Mouse (Mus musculus): Measurements from ENCODE around the gene Atg3. TPM values are rescaled to one million over a fixed set of nuclear protein-coding genes. Genes with fewer than 3 reads are reported as not detected.
A peak's percentile ranks its signal among the peaks of the same experiment; 100 is the strongest.

The Atg3 gene
- polyA plus RNA-seq (2015; fragmentation: Nextera tagmentation; extraction: Ambion mirVana) = 37.0 and 39.1 TPM in 2 replicates

DNA sequence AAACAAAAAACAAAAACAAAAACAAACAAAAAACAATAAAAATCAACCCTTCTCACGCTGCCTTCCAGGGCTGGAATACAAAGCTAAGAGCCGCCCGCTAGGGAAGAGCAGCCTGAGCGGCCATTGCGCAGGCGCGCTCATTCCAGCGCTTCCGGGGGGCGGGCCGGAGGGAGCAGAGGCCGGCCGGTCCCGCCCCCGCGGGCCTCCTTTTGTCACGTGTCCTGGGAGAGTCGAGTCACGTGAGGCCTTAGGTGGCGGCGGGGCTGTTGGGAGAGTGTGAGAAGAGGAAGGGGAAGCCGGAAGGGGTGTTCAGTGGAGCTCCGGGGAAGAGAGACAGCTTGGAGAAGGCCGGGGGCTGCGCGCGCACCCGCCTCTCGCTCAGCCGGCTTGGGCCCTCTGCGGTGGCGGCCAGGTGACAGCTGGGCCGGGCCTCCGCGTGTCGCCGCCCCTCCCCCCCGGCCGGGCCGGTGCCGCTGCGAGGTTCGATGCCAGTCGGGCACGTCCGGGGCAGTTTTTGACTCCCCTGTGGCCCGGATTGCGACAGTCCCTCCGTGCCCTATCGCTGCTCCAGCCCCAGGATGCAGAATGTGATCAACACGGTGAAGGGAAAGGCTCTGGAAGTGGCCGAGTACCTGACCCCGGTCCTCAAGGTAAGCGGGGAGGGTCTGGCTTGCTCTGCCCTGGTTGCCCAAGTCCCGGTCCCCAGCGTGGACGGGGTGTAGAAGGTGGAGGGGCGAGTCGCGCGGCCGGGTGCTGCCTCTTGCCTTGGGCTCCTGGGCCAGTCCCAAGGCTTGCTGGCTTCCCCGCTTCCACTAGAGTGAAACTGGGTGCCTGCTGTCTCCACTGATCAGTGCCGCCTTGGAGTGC, at the start of gene Atg3, which contains the start of gene Slc35a5:
Gene Atg3 (plus strand): TSS at position 264 of the 867 bp plus-strand sequence.
Gene Slc35a5 (minus strand): TSS at position 185 of the 867 bp plus-strand sequence.
- H3K27me3 ChIP-seq = no peaks in the 10 kb centered on the region
- under 1% methylated on average over 59 of the region's 64 CpGs for WGBS
- peak within 1 kb of the TSS; percentile 81 for H3K9ac ChIP-seq
- H3K9me3 ChIP-seq = no peaks in the 10 kb centered on the region
- peak within 1 kb of the TSS; percentile 93 for H3K27ac ChIP-seq
- peaks cover 19% of the 10 kb centered on the region for H3K4me1 ChIP-seq
- H3K36me3 ChIP-seq = peaks cover 9% of the 10 kb centered on the region
- peak within 1 kb of the TSS; percentile 95 for H3K4me3 ChIP-seq
- ATAC-seq (ENCODE audit: borderline replicate concordance, extremely low read depth, low FRiP score, low TSS enrichment) = peak; percentile 98
- peak within 1 kb of the TSS; percentile 81 for H3K4me2 ChIP-seq

DNA sequence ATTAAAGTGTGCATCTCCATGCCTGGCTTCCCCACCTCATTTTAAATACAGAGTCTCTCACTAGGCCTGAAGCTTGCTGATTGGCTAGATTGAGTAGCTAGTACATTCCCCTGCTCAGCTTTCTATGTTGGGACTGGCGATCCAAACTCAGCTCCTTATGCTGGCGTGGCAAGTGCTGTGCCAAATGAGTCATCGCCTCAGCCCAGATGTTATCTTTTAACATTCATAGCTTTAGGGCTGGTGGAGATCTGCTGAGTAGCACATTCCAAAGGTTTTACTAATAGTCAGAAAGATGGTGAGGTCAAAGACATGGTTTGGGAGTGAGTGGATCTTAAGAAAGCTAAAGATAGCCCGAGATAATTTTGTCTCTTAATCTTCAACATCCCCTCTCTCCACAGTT, 48.1 kb upstream of the Atg3 start:
- 19% methylated on average over 4 of the region's 4 CpGs for WGBS
- H3K4me1 ChIP-seq = peaks cover 6% of the 10 kb centered on the region; the same call in 1 of the 2 replicates

DNA sequence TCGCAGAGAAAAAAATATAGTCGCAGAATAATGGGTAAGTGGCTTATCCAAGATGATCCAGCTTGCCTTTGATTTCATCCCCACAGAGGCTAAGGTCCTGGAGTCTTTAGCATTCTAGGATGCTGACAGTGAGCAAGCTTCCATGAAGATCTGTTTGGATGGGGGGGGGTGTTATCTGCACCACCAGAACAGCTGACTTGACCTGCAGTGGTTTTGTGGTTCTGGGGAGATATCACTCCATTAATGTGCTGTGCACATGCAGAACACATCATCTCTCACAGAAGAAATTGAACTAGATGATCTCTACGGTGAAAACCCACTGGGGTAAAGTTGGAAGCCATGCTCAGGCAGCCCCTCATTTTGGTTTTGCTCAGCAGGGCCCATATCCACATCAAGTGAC, 41.4 kb upstream of the Atg3 start:
- no peak overlapping the region for H3K9ac ChIP-seq
- H3K4me3 ChIP-seq = no peak overlapping the region
- H3K27ac ChIP-seq = no peak overlapping the region
- no peaks in the 10 kb centered on the region for H3K9me3 ChIP-seq
- H3K4me2 ChIP-seq = no peak overlapping the region
- H3K27me3 ChIP-seq = no peaks in the 10 kb centered on the region
- H3K4me1 ChIP-seq = peaks cover 7% of the 10 kb centered on the region
- H3K36me3 ChIP-seq = no peaks in the 10 kb centered on the region
- WGBS = 90% methylated on average over 3 of the region's 3 CpGs
- no peak for ATAC-seq (ENCODE audit: borderline replicate concordance, extremely low read depth, low FRiP score, low TSS enrichment)

More for the DNA sequence above, 48.1 kb upstream of the Atg3 start:
- Histone ChIP-seq H3K27ac (0 out of 2 replicates have a peak overlapping the region, but pooled peaks have one; percentile 33), H3K4me2 (no peak overlapping the region), H3K4me3 (no peak overlapping the region), H3K9ac (no peak overlapping the region), H3K36me3 (no peaks in the 10 kb centered on the region), H3K9me3 (no peaks in the 10 kb centered on the region), H3K27me3 (no peaks in the 10 kb centered on the region)
- ATAC-seq (ENCODE audit: borderline replicate concordance, extremely low read depth, low FRiP score, low TSS enrichment) = peak; percentile 81

DNA sequence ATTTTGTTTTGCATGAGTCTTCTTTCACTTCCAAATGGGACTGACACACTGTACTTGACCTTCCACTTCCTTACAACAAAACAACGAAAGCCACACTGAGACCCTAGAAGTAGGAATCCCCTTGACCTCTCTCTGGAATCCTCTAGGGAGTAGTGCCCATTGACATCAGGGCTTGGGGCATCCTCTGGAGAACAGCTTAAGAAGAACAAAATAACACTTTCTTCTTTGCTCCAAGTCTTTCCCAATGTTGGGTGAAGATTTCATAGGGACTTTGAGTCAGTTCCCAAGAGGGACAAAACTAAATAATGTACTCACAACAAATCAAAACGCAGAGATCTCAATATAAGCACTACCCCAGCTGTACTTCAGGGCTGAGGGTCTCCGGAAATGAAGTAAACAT, 39.8 kb upstream of the Atg3 start:
- H3K4me1 ChIP-seq = peaks cover 7% of the 10 kb centered on the region
- no peaks in the 10 kb centered on the region for H3K27me3 ChIP-seq
- 49% methylated on average over 3 of the region's 3 CpGs for WGBS
- H3K4me3 ChIP-seq = no peak overlapping the region
- no peak overlapping the region for H3K9ac ChIP-seq
- H3K4me2 ChIP-seq = no peak overlapping the region
- H3K9me3 ChIP-seq = no peaks in the 10 kb centered on the region
- H3K27ac ChIP-seq = 0 out of 2 replicates have a peak overlapping the region, but pooled peaks have one; percentile 10
- ATAC-seq (ENCODE audit: borderline replicate concordance, extremely low read depth, low FRiP score, low TSS enrichment) = no peak
- H3K36me3 ChIP-seq = 0 out of 2 replicates have a peak, but pooled peaks cover 3% of the 10 kb centered on the region

DNA sequence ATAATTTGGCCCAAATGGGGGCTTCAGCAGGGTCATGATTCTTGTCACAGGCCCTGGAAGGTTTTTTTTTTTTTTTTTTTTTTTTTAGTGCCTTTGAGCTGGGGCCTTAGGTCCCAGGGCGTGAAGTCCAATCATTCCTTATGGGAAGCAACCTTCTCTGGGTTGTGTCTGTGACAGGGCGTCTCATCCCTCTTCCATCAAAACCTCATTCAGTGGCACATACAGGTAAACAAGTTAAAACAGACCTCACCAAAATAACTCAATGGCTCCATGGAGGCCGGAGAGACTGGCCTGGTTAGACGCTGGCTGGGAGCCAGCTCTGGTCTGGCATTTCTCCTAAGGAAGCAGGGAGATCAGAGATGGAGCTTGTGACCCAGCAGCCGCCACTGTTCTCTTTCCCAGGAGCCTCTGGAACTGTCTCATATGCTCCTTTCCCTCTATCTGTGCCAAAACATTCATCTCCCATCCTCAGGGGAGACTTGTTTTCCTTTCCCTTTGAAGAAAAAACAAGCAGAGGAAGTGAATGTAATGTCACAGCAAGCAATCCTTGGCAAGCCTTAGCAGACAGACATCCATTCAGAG, 37.6 kb upstream of the Atg3 start:
- ATAC-seq (ENCODE audit: borderline replicate concordance, extremely low read depth, low FRiP score, low TSS enrichment) = peak; percentile 75

DNA sequence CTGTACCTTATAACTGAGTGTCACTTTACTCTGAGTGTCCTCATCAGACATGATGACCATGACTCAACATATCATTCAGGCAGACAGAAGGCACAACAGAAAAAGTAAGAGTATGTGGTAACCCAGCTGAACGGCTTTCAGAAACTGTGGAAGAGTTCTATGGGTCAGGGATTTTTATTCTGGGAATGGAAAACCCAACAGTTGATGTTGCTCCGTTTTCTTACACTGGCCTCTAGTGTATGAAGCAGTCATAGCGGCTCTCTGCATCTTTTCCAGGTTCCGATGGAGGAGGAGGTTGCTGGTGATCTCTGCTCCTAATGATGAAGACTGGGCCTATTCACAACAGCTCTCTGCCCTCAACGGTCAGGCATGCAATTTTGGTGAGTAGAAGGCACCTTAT, 36.0 kb upstream of the Atg3 start:
- no peak overlapping the region for H3K27ac ChIP-seq
- 62% methylated on average over 5 of the region's 5 CpGs for WGBS
- peaks cover 7% of the 10 kb centered on the region for H3K4me1 ChIP-seq
- no peak overlapping the region for H3K9ac ChIP-seq
- no peak overlapping the region for H3K4me2 ChIP-seq
- no peaks in the 10 kb centered on the region for H3K9me3 ChIP-seq
- H3K36me3 ChIP-seq = peaks cover 6% of the 10 kb centered on the region; the same call in 1 of the 2 replicates
- H3K4me3 ChIP-seq = no peak overlapping the region
- H3K27me3 ChIP-seq = no peaks in the 10 kb centered on the region
- ATAC-seq (ENCODE audit: borderline replicate concordance, extremely low read depth, low FRiP score, low TSS enrichment) = no peak

More for the DNA sequence above, 37.6 kb upstream of the Atg3 start:
- no peaks in the 10 kb centered on the region for H3K27me3 ChIP-seq
- H3K4me2 ChIP-seq = no peak overlapping the region
- H3K4me1 ChIP-seq = peaks cover 7% of the 10 kb centered on the region
- peak overlapping the region; percentile 60 for H3K27ac ChIP-seq
- no peak overlapping the region for H3K4me3 ChIP-seq
- H3K36me3 ChIP-seq = 0 out of 2 replicates have a peak, but pooled peaks cover 3% of the 10 kb centered on the region
- H3K9me3 ChIP-seq = no peaks in the 10 kb centered on the region
- H3K9ac ChIP-seq = no peak overlapping the region
- 41% methylated on average over 5 of the region's 5 CpGs for WGBS

DNA sequence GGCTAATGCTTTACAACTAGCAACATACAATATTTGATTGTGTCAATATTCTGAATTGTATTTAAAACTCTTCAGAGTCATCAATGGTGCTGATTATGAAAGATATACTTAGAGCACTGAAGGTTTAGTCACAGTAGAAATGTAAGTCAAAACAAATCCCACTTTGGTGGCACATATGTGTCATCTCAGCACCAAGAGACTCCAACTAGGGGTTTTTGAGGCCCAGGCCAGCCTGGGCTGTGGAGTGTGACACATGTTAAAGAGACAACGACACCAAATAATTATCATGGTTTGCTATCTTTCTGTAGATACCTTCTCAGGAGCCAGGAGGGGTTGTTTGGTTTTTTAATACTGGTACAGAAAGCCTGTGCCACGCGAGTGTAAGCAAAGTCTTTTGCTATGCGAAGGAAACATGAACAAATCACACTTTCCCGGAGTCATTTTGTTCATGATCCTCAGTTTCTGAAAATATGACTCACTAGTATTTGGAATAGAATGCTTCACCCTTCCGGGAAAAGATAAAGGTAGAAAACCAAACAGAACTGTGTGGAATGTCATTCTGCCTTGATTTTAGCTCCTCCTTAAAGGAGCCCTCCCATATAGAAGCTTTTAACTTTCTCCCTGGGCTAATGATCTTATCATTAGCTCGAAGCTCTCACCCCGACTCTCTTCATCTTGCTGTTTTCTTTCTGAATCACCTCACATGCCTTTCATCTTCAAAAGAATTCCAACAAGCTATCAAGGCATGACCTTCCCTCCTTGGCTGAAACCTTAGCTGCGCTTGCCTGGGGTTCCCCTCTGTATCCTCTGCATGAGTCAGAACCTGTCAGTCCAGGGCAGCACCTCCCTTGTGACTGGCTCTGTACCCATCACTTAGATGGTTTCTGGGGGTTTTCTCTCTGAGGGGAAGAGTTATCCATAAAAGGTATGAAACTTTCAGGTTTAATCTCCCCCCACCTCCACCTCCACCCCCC, 34.1 kb upstream of the Atg3 start:
- no peak overlapping the region for H3K4me3 ChIP-seq
- H3K9ac ChIP-seq = no peak overlapping the region
- 0 out of 2 replicates have a peak, but pooled peaks have one; percentile 74 for ATAC-seq (ENCODE audit: borderline replicate concordance, extremely low read depth, low FRiP score, low TSS enrichment)
- 39% methylated on average over 9 of the region's 9 CpGs for WGBS
- no peak overlapping the region for H3K27ac ChIP-seq
- H3K9me3 ChIP-seq = no peaks in the 10 kb centered on the region
- H3K4me1 ChIP-seq = peaks cover 7% of the 10 kb centered on the region
- peaks cover 6% of the 10 kb centered on the region; the same call in 1 of the 2 replicates for H3K36me3 ChIP-seq
- no peaks in the 10 kb centered on the region for H3K27me3 ChIP-seq
- H3K4me2 ChIP-seq = no peak overlapping the region

DNA sequence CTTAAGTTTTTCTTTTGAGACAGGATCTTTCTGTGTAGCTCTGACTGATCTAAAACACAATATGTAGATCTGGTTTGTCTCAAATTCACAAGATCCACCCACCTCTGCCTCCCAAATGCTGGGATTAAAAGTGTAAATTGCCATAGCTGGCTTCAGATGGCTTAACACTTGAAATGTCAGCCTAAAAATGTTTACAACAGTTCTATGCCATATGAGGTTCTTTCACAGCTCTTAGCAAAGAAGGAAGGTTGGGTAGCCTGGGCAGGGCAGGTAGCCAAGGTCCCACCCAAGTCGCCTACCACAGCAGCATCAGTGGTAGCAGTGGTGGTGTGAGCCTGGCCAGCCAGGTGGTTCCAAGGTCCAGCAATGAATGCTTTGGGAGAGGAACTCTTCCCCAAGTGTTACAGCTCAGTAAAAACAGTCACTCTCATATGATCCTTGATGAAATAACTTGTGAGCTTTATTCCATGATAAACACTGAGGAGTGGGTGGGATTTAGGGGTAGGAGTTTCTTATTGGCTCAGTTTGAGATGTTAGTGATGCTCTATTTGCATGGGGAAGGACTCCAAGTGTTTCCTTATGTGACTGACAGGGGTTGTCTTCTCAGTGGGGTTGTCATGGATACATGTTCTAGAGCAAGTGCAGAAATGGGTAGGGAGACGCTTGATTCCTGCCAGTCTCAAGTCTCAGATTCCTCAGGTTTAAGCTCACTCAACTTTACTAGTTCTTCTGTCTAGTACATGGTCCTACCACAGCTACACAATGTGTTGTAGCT, 30.5 kb upstream of the Atg3 start:
- Histone ChIP-seq H3K4me2 (no peak overlapping the region), H3K9ac (no peak overlapping the region), H3K9me3 (no peaks in the 10 kb centered on the region), H3K27me3 (no peaks in the 10 kb centered on the region), H3K27ac (no peak overlapping the region), H3K36me3 (peaks cover 6% of the 10 kb centered on the region; the same call in 1 of the 2 replicates), H3K4me3 (no peak overlapping the region), H3K4me1 (no peaks in the 10 kb centered on the region)
- ATAC-seq (ENCODE audit: borderline replicate concordance, extremely low read depth, low FRiP score, low TSS enrichment) = no peak
- WGBS = 88% methylated on average over 2 of the region's 2 CpGs

DNA sequence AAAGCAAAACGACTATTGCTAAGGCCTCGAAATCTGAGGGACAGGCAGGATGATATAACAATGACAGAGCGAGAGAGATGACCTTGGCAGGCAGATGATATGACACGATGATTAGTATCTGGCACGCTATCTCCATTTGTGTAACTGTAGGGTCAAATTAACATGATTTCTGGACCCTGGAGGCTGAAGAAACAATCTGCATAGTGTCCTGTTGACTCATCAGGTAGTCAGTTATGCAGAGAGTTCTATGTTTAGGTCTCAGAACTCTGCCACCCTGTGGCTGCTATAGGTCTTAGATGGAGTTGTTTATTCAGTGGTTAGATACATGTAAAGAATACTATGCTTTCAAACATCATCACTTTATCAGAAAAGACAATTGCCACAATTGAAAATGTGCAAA, 16.9 kb upstream of the Atg3 start:
- Histone ChIP-seq H3K27me3 (no peaks in the 10 kb centered on the region), H3K9me3 (no peaks in the 10 kb centered on the region), H3K27ac (no peak overlapping the region), H3K9ac (no peak overlapping the region), H3K4me1 (no peaks in the 10 kb centered on the region), H3K4me3 (no peak overlapping the region), H3K4me2 (no peak overlapping the region), H3K36me3 (peaks cover 51% of the 10 kb centered on the region)
- no peak for ATAC-seq (ENCODE audit: borderline replicate concordance, extremely low read depth, low FRiP score, low TSS enrichment)
- WGBS = 93% methylated on average over 5 of the region's 5 CpGs

DNA sequence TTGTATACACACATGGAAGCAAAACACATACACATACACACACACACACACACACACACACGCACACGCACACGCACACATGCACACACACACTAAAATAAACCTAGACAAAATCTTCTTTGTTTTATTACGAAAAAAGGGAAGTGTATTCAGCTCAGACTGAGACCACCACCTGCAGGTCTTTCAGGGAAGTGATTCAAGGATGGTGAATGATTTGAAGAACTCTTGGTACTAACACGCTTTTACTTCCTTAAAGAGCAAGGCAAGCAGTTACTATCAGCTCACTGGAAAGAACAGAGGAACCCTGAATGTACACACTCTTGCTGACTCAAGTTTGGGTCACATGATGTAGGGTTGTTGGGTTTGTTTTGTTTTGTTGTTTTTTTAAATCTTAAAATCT, 16.0 kb upstream of the Atg3 start:
- Histone ChIP-seq H3K36me3 (peaks cover 55% of the 10 kb centered on the region), H3K4me1 (no peaks in the 10 kb centered on the region), H3K4me2 (no peak overlapping the region), H3K4me3 (no peak overlapping the region), H3K9ac (no peak overlapping the region), H3K27ac (no peak overlapping the region), H3K27me3 (no peaks in the 10 kb centered on the region), H3K9me3 (no peaks in the 10 kb centered on the region)
- 80% methylated on average over 5 of the region's 5 CpGs for WGBS
- no peak for ATAC-seq (ENCODE audit: borderline replicate concordance, extremely low read depth, low FRiP score, low TSS enrichment)

DNA sequence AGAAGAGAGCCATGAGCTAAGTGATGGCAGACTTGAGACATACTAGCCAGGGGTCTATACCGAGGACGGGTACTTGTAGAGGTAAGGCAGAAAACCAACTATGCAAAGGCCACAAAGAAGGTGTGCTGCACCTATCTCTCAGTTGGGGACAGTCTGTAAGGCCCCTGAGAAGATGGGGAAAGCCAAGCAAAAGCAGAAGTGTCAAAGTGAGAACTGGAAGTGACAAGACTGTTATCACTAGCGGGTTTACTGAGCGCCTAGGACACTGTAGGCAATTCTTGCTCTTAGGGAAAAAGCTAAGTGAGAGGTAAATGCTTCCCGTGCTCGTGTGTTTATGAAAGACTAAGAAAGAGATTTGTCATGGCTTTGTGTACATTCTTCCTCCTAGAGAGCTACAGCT, 13.5 kb upstream of the Atg3 start:
- Histone ChIP-seq H3K4me3 (no peak overlapping the region), H3K27ac (no peak overlapping the region), H3K27me3 (no peaks in the 10 kb centered on the region), H3K9ac (no peak overlapping the region), H3K4me2 (no peak overlapping the region), H3K4me1 (no peaks in the 10 kb centered on the region), H3K9me3 (no peaks in the 10 kb centered on the region), H3K36me3 (peaks cover 60% of the 10 kb centered on the region)
- ATAC-seq (ENCODE audit: borderline replicate concordance, extremely low read depth, low FRiP score, low TSS enrichment) = no peak
- WGBS = 72% methylated on average over 6 of the region's 6 CpGs
